Mouse (Mus musculus) gastrocnemius, postnatal 14 days (tissue): ENCODE results near the gene Hist1h4b. TPM values are rescaled to one million over a fixed set of nuclear protein-coding genes. Genes with fewer than 3 reads are reported as not detected.
A peak's percentile ranks its signal among the peaks of the same experiment; 100 is the strongest.
"Not testable (repeated sequence)": the region's sequence is repeated elsewhere in the genome, so short reads cannot be mapped to it uniquely, and the experiment has no call there.

Experiments used
- DNase-seq: peaks from one replicate; pipeline ENCODE4 v3.0.0; 2021; ENCODE audit warnings: mixed read lengths
- intact Hi-C: fragments of 180-260 bp; cut with DNase I; formaldehyde crosslinking; loops from one replicate; pipeline ENCODE4 v1.15.1; 2025; ENCODE audit warnings: low total_unique reads
- total RNA-seq, 2 experiments: library from RNA; stranded (reverse); gene quantifications; 2 replicates each; pipeline ENCODE4 v1.2.3; 2021

Hist1h4b gene
- total RNA-seq, 2 experiments from 2014 or later = 56.8 to 62.2 TPM

GRCm38 (mm10) chr13:23752742-23753172 lies 4.1 kb upstream of the Hist1h4b start:
- intact Hi-C loops = no loop called here
- no peak for DNase-seq

GRCm38 (mm10) chr13:23753314-23754078 lies 3.3 kb upstream of the Hist1h4b start:
- no peak for DNase-seq
- intact Hi-C loops = no loop called here

GRCm38 (mm10) chr13:23755000-23755399 lies 1.8 kb upstream of the Hist1h4b start:
- DNase-seq = no peak
- intact Hi-C loops = no loop called here

GRCm38 (mm10) chr13:23757211-23757773 lies 479 bp downstream of the Hist1h4b start:
- DNase-seq = no peak
- intact Hi-C loops = no loop called here

GRCm38 (mm10) chr13:23757921-23758320 lies 1.1 kb downstream of the Hist1h4b start:
- DNase-seq = no peak
- intact Hi-C loops = no loop called here

- intact Hi-C loops = no loop called here
- no peak for DNase-seq
These were observed 2.5 kb downstream of the Hist1h4b start for GRCm38 (mm10) chr13:23759251-23759771.

GRCm38 (mm10) chr13:23759916-23760239 lies 3.1 kb downstream of the Hist1h4b start:
- DNase-seq = no peak
- intact Hi-C loops = no loop called here

- no peak for DNase-seq
- intact Hi-C loops = no loop called here
These were observed 3.6 kb downstream of the Hist1h4b start for GRCm38 (mm10) chr13:23760240-23760971.

- intact Hi-C loops = no loop called here
- peak; percentile 96 for DNase-seq
These were observed 4.4 kb downstream of the Hist1h4b start, which contains the start of gene Hist1h4a for GRCm38 (mm10) chr13:23760972-23761864. Gene Hist1h4a, minus strand, starts transcription at chr13:23761230.

- peak; percentile 27 for DNase-seq
- intact Hi-C loops = not testable (repeated sequence)
These were observed 5.3 kb downstream of the Hist1h4b start, which contains the start of gene Hist1h3a for GRCm38 (mm10) chr13:23761871-23762821. Gene Hist1h3a, minus strand, starts transcription at chr13:23762386.

- DNase-seq = no peak
- intact Hi-C loops = no loop called here
These were observed 6.4 kb downstream of the Hist1h4b start for GRCm38 (mm10) chr13:23763242-23763585.

- intact Hi-C loops = no loop called here
- peak; percentile 77 for DNase-seq
These were observed 6.9 kb downstream of the Hist1h4b start, which contains the start of gene Hist1h1a for GRCm38 (mm10) chr13:23763586-23764323. Gene Hist1h1a, plus strand, starts transcription at chr13:23763666.

- no peak for DNase-seq
- intact Hi-C loops = no loop called here
These were observed 7.7 kb downstream of the Hist1h4b start for GRCm38 (mm10) chr13:23764324-23765171.

- no peak for DNase-seq
- intact Hi-C loops = no loop called here
These were observed 8.3 kb downstream of the Hist1h4b start for GRCm38 (mm10) chr13:23765172-23765513.

GRCm38 (mm10) chr13:23766772-23767171 lies 10.0 kb downstream of the Hist1h4b start:
- intact Hi-C loops = no loop called here

GRCm38 (mm10) chr13:23768834-23769397 lies 12.1 kb downstream of the Hist1h4b start:
- intact Hi-C loops = no loop called here
- no peak for DNase-seq

More at GRCm38 (mm10) chr13:23766772-23767171, 10.0 kb downstream of the Hist1h4b start:
- no peak for DNase-seq
